Mouse (Mus musculus) liver, adult 2 months (tissue): ENCODE measurements at regions not wholly inside any gene's neighbourhood (a gene's known extent, or its start where the extent isn't known, plus 50 kb on each side); places are given as distances from the start of the nearest gene placed in this dataset.

Experiments
- CTCF ChIP-seq: fragments of 200-500 bp; IDR thresholded peaks from 2 replicates; pipeline ENCODE4 v1.5.1; 2011; ENCODE audit warnings: low read depth, low read length, control low read depth
- POLR2A ChIP-seq: fragments of 200-500 bp; IDR thresholded peaks from 2 replicates; pipeline ENCODE4 v1.6.1; 2011; ENCODE audit warnings: low read length, control low read depth; ENCODE audit not compliant: insufficient read depth; ENCODE audit errors: extremely low read depth

- TF ChIP-seq POLR2A, result no peak
- no peak for TF ChIP-seq CTCF
Observed at GRCm38 (mm10) chr9:91601740-91602139, 236.1 kb upstream of the Zic1 start.
